ENCODE assay signal across 14 mouse cellular contexts in the genomic region with DNA sequence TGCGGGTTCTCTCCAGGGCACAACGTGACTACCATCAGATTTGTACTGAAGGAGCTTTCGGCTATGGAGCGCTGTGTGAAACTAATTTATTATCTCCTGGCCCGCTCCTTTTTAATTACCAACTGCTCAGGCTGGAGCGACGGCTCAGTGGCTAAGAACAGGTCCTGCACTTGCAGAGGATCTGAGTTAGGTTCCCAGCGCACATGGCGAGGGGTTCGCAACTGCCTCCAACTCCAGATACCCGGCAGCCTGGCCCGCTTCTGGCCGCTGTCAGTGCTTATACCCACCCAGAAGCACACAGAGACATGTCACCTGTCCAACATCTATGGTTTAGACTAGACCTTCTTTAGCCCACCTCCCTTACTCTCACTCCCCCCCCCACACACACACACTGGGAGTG.
"Had no signal": no experiment of that assay in that cellular context is flagged by ENCODE, and none has a peak within 500 bp of the region (broad histone marks: within the 10 kb centered on the region; RNA-seq: fewer than 3 reads in every experiment).

No protein-coding gene starts in this region.

- H3K27me3 ChIP-seq: neural tube, embryonic 15.5 days; stomach, embryonic 15.5 days had no signal

- H3K27ac ChIP-seq: neural tube, embryonic 15.5 days; stomach, embryonic 15.5 days had no signal

- H3K36me3 ChIP-seq: neural tube, embryonic 15.5 days had no signal

- H3K4me3 ChIP-seq: neural tube, embryonic 15.5 days; stomach, embryonic 15.5 days had no signal

- H3K9ac ChIP-seq: neural tube, embryonic 15.5 days; stomach, embryonic 15.5 days had no signal

- H3K4me2 ChIP-seq: neural tube, embryonic 15.5 days; stomach, embryonic 15.5 days had no signal

- H3K9me3 ChIP-seq: neural tube, embryonic 15.5 days; stomach, embryonic 15.5 days had no signal

- DNase-seq: retina, postnatal 1 day; right cerebral cortex, adult 18-20 months; right cerebral cortex, postnatal 14 days; right cerebral cortex, postnatal 25 days; right cerebral cortex, postnatal 4 days; spleen, adult 18-20 months; thymus, adult 18-20 months; thymus, adult 2 months; thymus, postnatal 14 days; thymus, postnatal 25 days; thymus, postnatal 36 days; thymus, postnatal 4 days had no signal
